ENCODE assay signal across 8 mouse cellular contexts in the genomic region with DNA sequence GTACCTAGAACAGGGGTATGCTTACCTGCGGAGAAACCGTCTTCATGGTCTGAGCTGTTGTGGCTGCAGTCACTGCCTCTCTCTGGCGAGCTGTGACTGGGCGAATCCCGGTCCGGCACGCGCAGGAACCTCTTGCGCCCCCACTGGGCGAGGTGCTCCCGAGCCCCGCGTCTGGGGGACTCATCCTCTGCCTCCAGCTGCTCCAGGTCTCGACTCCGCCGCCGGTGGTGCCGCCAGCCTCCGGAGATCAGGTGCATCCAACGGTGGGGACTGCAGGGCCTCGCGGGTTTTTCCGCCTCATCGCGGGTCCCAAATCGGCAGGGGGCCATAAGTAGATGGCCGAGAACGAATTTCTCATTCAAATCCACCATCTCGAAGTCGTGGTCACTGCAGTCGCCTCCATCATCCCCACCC. TPM values are rescaled to one million over a fixed set of nuclear protein-coding genes. Genes with fewer than 3 reads are reported as not detected.
DNase-seq lines count a peak whose midpoint lies in the region; ATAC-seq and TF ChIP-seq lines count a peak whose summit lies in the region.

A gene (minus strand): TSS at position 163 of the 414 bp plus-strand sequence.

- H3K4me1 ChIP-seq in ES-E14 (ENCODE audit: control insufficient read depth in 2 of 2, insufficient read depth in 2 of 2, low read length in 2 of 2, poor library complexity in 1 of 2): peaks cover 6 to 16% of the 10 kb centered on the region in 2 experiments; a peak in 3 of 4 replicates
- peaks cover 19% of the 10 kb centered on the region for H3K4me1 ChIP-seq in forebrain, embryonic 12.5 days
- no peaks in the 10 kb centered on the region for H3K4me1 ChIP-seq in hindbrain, embryonic 11.5 days (replicated peaks; ENCODE audit: control insufficient read depth, insufficient read depth, low read length)

- H3K4me2 ChIP-seq in forebrain, embryonic 12.5 days: peak within 1 kb of the TSS; percentile 99
- peak within 1 kb of the TSS; percentile 100 for H3K4me2 ChIP-seq in hindbrain, embryonic 11.5 days (replicated peaks; ENCODE audit: low read depth, low read length)

- in situ Hi-C loops in ES-E14 (cut with MboI; ENCODE audit: low sequenced_read_pairs in 2 of 2, unreplicated experiment in 2 of 2): no loop called here

- peaks cover 11% of the 10 kb centered on the region; the same call in 1 of the 2 replicates for H3K36me3 ChIP-seq in ES-E14 (ENCODE audit: control insufficient read depth, insufficient read depth, low read length, poor library complexity, severe bottlenecking)
- no peaks in the 10 kb centered on the region for H3K36me3 ChIP-seq in forebrain, embryonic 12.5 days (replicated peaks)
- H3K36me3 ChIP-seq in hindbrain, embryonic 11.5 days (ENCODE audit: control insufficient read depth, insufficient read depth, low read length): no peaks in the 10 kb centered on the region

- WGBS in forebrain, embryonic 12.5 days: 0% methylated on average over 31 of the region's 31 CpGs
- under 1% methylated on average over 31 of the region's 31 CpGs for WGBS in hindbrain, embryonic 11.5 days

- H3K27me3 ChIP-seq in forebrain, embryonic 12.5 days: peaks cover 54% of the 10 kb centered on the region
- H3K27me3 ChIP-seq in hindbrain, embryonic 11.5 days (ENCODE audit: control insufficient read depth, insufficient read depth, low read length): peaks cover 7% of the 10 kb centered on the region

- H3K27ac ChIP-seq in ES-E14 (ENCODE audit: insufficient read depth, low read depth, low read length, poor library complexity, severe bottlenecking): peak within 1 kb of the TSS; percentile 6; the same call in 1 of the 2 replicates
- no peak within 1 kb of the TSS for H3K27ac ChIP-seq in forebrain, embryonic 12.5 days
- H3K27ac ChIP-seq in hindbrain, embryonic 11.5 days (ENCODE audit: low read depth, low read length): no peak within 1 kb of the TSS

- H3K4me3 ChIP-seq in ES-E14 (ENCODE audit: insufficient read depth in 1 of 2, low read depth in 1 of 2, low read length in 2 of 2, poor library complexity in 1 of 2, severe bottlenecking in 1 of 2): peak within 1 kb of the TSS; percentile 84 to 92
- peak within 1 kb of the TSS; percentile 65 for H3K4me3 ChIP-seq in forebrain, embryonic 12.5 days (replicated peaks)
- H3K4me3 ChIP-seq in hindbrain, embryonic 11.5 days (ENCODE audit: low read depth, low read length): peak within 1 kb of the TSS; percentile 62

- peak; percentile 44; the same call in 1 of the 2 replicates for ATAC-seq in forebrain, embryonic 12.5 days (ENCODE audit: low FRiP score)
- ATAC-seq in hindbrain, embryonic 11.5 days (ENCODE audit: low FRiP score): peak; percentile 53

- H3K9ac ChIP-seq in ES-E14 (ENCODE audit: insufficient read depth, low read depth, low read length, poor library complexity, severe bottlenecking): peak within 1 kb of the TSS; percentile 87
- H3K9ac ChIP-seq in forebrain, embryonic 12.5 days: peak within 1 kb of the TSS; percentile 67
- peak within 1 kb of the TSS; percentile 64 for H3K9ac ChIP-seq in hindbrain, embryonic 11.5 days (ENCODE audit: low read depth, low read length)

- DNase-seq in ES-E14 (ENCODE audit: low read depth, low spot score): no peak
- DNase-seq in adrenal gland, adult 2 months: peak; percentile 70
- DNase-seq in hindbrain, embryonic 11.5 days (ENCODE audit: low spot score): peak; percentile 74
- peak in 1 of 2 experiments; percentile 46 for DNase-seq in layer of hippocampus, postnatal 14 days (ENCODE audit: low spot score in 2 of 2)
- peak; percentile 45 for DNase-seq in lung, postnatal 14 days
- DNase-seq in retina, embryonic 14.5 days (ENCODE audit: low spot score): peak; percentile 73
- no peak for DNase-seq in T-cell, adult 2 months (ENCODE audit: low spot score)

- H3K9me3 ChIP-seq in ES-E14 (ENCODE audit: control insufficient read depth, insufficient read depth, low read depth, low read length): no peaks in the 10 kb centered on the region
- H3K9me3 ChIP-seq in forebrain, embryonic 12.5 days: no peaks in the 10 kb centered on the region
- no peaks in the 10 kb centered on the region for H3K9me3 ChIP-seq in hindbrain, embryonic 11.5 days (ENCODE audit: control insufficient read depth, low read length)

TF ChIP-seq in ES-E14, 5 proteins besides CTCF, POLR2A, EP300 and RAD21:
- TF ChIP-seq CHD2 (IDR thresholded peaks at IDR 0.05; ENCODE audit: low read depth, low read length) (no peak), ZNF384 (IDR thresholded peaks at IDR 0.05; ENCODE audit: low read depth, low read length) (no peak)

RNA-seq across cellular contexts. Expression of the gene that starts here (rescaled TPM):
- total RNA-seq in ES-E14 (2012; rRNA removed): 28.6 and 34.1 TPM in 2 replicates
- 10 to 100 TPM; 46.2 to 76.2 TPM for total RNA-seq in adrenal gland, adult 2 months (2021)
- 47.7 and 49.6 TPM in 2 replicates for polyA plus RNA-seq in adrenal gland, adult 2 months (2012; rRNA removed)
- polyA plus RNA-seq in forebrain, embryonic 12.5 days (2016; fragmentation: Nextera tagmentation; extraction: Ambion mirVana): 73.4 and 77.7 TPM in 2 replicates
- polyA plus RNA-seq in hindbrain, embryonic 11.5 days (2014; fragmentation: Nextera tagmentation; extraction: Ambion mirVana): 35.8 and 41.7 TPM in 2 replicates
- 100 to 1,000 TPM; 412 to 440 TPM for total RNA-seq in layer of hippocampus, postnatal 14 days (2021)

Comparison
In these comparisons a context has a peak if more than half of its experiments do, and no peak if none do; other contexts are left out.
1. RNA of the gene that starts here (total RNA-seq): 412 to 440 TPM in layer of hippocampus, postnatal 14 days; 46.2 to 76.2 TPM in adrenal gland, adult 2 months and 28.6 to 34.1 TPM in ES-E14; every median in the first group is over 4 times any median in the second.
2. DNase-seq: peak in adrenal gland, adult 2 months (single experiment), hindbrain, embryonic 11.5 days (single experiment), lung, postnatal 14 days (single experiment) and retina, embryonic 14.5 days (single experiment); none in ES-E14 (single experiment) and T-cell, adult 2 months (single experiment).
3. Peak in every context shown above with its lines, with median percentiles within 50 percentile points of each other: H3K4me3 ChIP-seq and H3K9ac ChIP-seq.